Mouse (Mus musculus): ENCODE results near the gene Umad1. TPM values are rescaled to one million over a fixed set of nuclear protein-coding genes. Genes with fewer than 3 reads are reported as not detected.

Umad1 gene
- polyA plus RNA-seq, 1 experiment: 5.9 TPM

DNA sequence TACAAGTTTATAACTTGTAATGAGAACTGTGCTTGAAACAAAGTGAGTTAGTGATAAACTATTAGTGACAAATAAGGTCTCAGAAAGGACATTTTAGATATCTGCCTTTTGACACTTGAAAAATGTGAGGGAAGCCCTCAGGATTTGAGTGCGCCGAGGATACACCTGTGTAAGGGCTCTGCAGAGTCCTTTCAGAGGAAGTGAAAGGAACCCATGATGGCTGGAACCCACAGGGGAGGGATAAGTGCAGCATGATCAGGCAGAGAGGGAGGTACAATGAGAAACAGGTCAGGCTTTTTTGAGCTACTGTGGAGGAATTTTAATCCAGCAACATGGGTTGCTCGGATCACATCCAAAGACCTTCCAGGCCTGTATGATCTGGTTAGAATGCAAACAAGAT, 239.9 kb downstream of the Umad1 start:
- TF ChIP-seq TCF12 (IDR thresholded peaks at IDR 0.05; ENCODE audit: insufficient read depth, poor library complexity, severe bottlenecking) (no peak), SRF (IDR thresholded peaks at IDR 0.05; ENCODE audit: control insufficient read depth, insufficient read length, low read depth) (no peak), TCF3 (IDR thresholded peaks at IDR 0.05; ENCODE audit: insufficient read length, low read depth) (no peak), MYOG (IDR thresholded peaks at IDR 0.05; ENCODE audit: control insufficient read depth in 1 of 3, insufficient read depth in 1 of 3, insufficient read length in 2 of 3, low read depth in 2 of 3) (no peak), POLR2AphosphoS2 (IDR thresholded peaks at IDR 0.05; ENCODE audit: insufficient read length, low read depth) (no peak), MYOD1 (IDR thresholded peaks at IDR 0.05; ENCODE audit: control insufficient read depth in 1 of 3, insufficient read length in 2 of 3, low read depth in 2 of 3) (no peak), USF1 (IDR thresholded peaks at IDR 0.05; ENCODE audit: low read depth) (no peak), CEBPB (IDR thresholded peaks at IDR 0.05; ENCODE audit: insufficient read depth, poor library complexity, severe bottlenecking) (no peak), MAX (IDR thresholded peaks at IDR 0.05; ENCODE audit: low read depth) (no peak), E2F4 (IDR thresholded peaks at IDR 0.05; ENCODE audit: insufficient read depth) (no peak), REST (IDR thresholded peaks at IDR 0.05; ENCODE audit: insufficient read depth, insufficient read length) (no peak), POLR2A (IDR thresholded peaks at IDR 0.05; ENCODE audit: insufficient read length, low read depth) (no peak)

DNA sequence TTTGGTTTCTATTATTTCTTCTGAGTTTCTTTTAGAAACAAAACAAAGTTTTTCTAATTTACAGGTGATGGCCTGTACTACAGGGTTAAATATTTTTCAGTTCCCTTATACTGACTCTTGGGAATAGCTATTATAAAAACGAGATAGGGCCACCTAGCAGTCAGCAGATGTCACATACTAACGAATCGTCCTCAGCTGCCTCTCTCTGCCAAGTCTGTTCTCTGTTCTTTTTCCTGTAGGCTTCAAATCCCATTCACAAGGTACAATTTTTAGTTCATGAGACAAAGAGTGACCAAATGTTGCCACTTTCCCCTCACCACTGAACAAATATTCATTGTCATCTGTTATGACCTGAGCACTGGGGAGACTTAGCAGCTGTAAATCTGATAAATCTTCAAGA, 244.9 kb downstream of the Umad1 start:
- TF ChIP-seq MAX (IDR thresholded peaks at IDR 0.05; ENCODE audit: low read depth) (no peak), TCF3 (IDR thresholded peaks at IDR 0.05; ENCODE audit: insufficient read length, low read depth) (no peak), REST (IDR thresholded peaks at IDR 0.05; ENCODE audit: insufficient read depth, insufficient read length) (no peak), SRF (IDR thresholded peaks at IDR 0.05; ENCODE audit: control insufficient read depth, insufficient read length, low read depth) (no peak), TCF12 (IDR thresholded peaks at IDR 0.05; ENCODE audit: insufficient read depth, poor library complexity, severe bottlenecking) (no peak), USF1 (IDR thresholded peaks at IDR 0.05; ENCODE audit: low read depth) (no peak), E2F4 (IDR thresholded peaks at IDR 0.05; ENCODE audit: insufficient read depth) (no peak), CEBPB (IDR thresholded peaks at IDR 0.05; ENCODE audit: insufficient read depth, poor library complexity, severe bottlenecking) (no peak), POLR2AphosphoS2 (IDR thresholded peaks at IDR 0.05; ENCODE audit: insufficient read length, low read depth) (no peak), MYOG (IDR thresholded peaks at IDR 0.05; ENCODE audit: control insufficient read depth in 1 of 3, insufficient read depth in 1 of 3, insufficient read length in 2 of 3, low read depth in 2 of 3) (no peak), MYOD1 (IDR thresholded peaks at IDR 0.05; ENCODE audit: control insufficient read depth in 1 of 3, insufficient read length in 2 of 3, low read depth in 2 of 3) (no peak), POLR2A (IDR thresholded peaks at IDR 0.05; ENCODE audit: insufficient read length, low read depth) (no peak)
- no peak overlapping the region for H3K4me2 ChIP-seq (ENCODE audit: low read depth)

More for the DNA sequence above, 239.9 kb downstream of the Umad1 start:
- H3K79me2 ChIP-seq (ENCODE audit: control insufficient read depth, insufficient read depth): no peaks in the 10 kb centered on the region
- no peak overlapping the region for H3ac ChIP-seq (ENCODE audit: control insufficient read depth, insufficient read length)
- no peak overlapping the region for H3K4me3 ChIP-seq
- no peak overlapping the region for H3K4me2 ChIP-seq (ENCODE audit: low read depth)
- no peaks in the 10 kb centered on the region for H3K36me3 ChIP-seq (ENCODE audit: control insufficient read depth, insufficient read depth)
- no peaks in the 10 kb centered on the region for H3K27me3 ChIP-seq (ENCODE audit: control insufficient read depth, insufficient read depth, insufficient read length)

GRCm38 (mm10) chr6:8504521-8505228, 245.6 kb downstream of the Umad1 start:
- Histone ChIP-seq H3K36me3 (ENCODE audit: control insufficient read depth, insufficient read depth) (no peaks in the 10 kb centered on the region), H3K4me2 (ENCODE audit: low read depth) (no peak overlapping the region), H3ac (ENCODE audit: control insufficient read depth, insufficient read length) (no peak overlapping the region), H3K27me3 (ENCODE audit: control insufficient read depth, insufficient read depth, insufficient read length) (no peaks in the 10 kb centered on the region), H3K79me2 (ENCODE audit: control insufficient read depth, insufficient read depth) (no peaks in the 10 kb centered on the region), H3K4me3 (no peak overlapping the region)
- TF ChIP-seq MYOG (IDR thresholded peaks at IDR 0.05; ENCODE audit: control insufficient read depth in 1 of 3, insufficient read depth in 1 of 3, insufficient read length in 2 of 3, low read depth in 2 of 3) (no peak), SRF (IDR thresholded peaks at IDR 0.05; ENCODE audit: control insufficient read depth, insufficient read length, low read depth) (no peak), TCF3 (IDR thresholded peaks at IDR 0.05; ENCODE audit: insufficient read length, low read depth) (no peak), POLR2A (IDR thresholded peaks at IDR 0.05; ENCODE audit: insufficient read length, low read depth) (no peak), POLR2AphosphoS2 (IDR thresholded peaks at IDR 0.05; ENCODE audit: insufficient read length, low read depth) (no peak), MYOD1 (IDR thresholded peaks at IDR 0.05; ENCODE audit: control insufficient read depth in 1 of 3, insufficient read length in 2 of 3, low read depth in 2 of 3) (no peak), MAX (IDR thresholded peaks at IDR 0.05; ENCODE audit: low read depth) (no peak), REST (IDR thresholded peaks at IDR 0.05; ENCODE audit: insufficient read depth, insufficient read length) (no peak), E2F4 (IDR thresholded peaks at IDR 0.05; ENCODE audit: insufficient read depth) (no peak), USF1 (IDR thresholded peaks at IDR 0.05; ENCODE audit: low read depth) (no peak), TCF12 (IDR thresholded peaks at IDR 0.05; ENCODE audit: insufficient read depth, poor library complexity, severe bottlenecking) (no peak), CEBPB (IDR thresholded peaks at IDR 0.05; ENCODE audit: insufficient read depth, poor library complexity, severe bottlenecking) (no peak)

More for the DNA sequence above, 244.9 kb downstream of the Umad1 start:
- no peak overlapping the region for H3ac ChIP-seq (ENCODE audit: control insufficient read depth, insufficient read length)
- no peaks in the 10 kb centered on the region for H3K27me3 ChIP-seq (ENCODE audit: control insufficient read depth, insufficient read depth, insufficient read length)
- H3K79me2 ChIP-seq (ENCODE audit: control insufficient read depth, insufficient read depth): no peaks in the 10 kb centered on the region
- no peak overlapping the region for H3K4me3 ChIP-seq
- H3K36me3 ChIP-seq (ENCODE audit: control insufficient read depth, insufficient read depth): no peaks in the 10 kb centered on the region

- H3K36me3 ChIP-seq (ENCODE audit: control insufficient read depth, insufficient read depth): no peaks in the 10 kb centered on the region
- H3K27me3 ChIP-seq (ENCODE audit: control insufficient read depth, insufficient read depth, insufficient read length): no peaks in the 10 kb centered on the region
- H3K4me2 ChIP-seq (ENCODE audit: low read depth): no peak overlapping the region
- TF ChIP-seq E2F4 (IDR thresholded peaks at IDR 0.05; ENCODE audit: insufficient read depth) (no peak), TCF3 (IDR thresholded peaks at IDR 0.05; ENCODE audit: insufficient read length, low read depth) (no peak)
- H3K79me2 ChIP-seq (ENCODE audit: control insufficient read depth, insufficient read depth): no peaks in the 10 kb centered on the region
- no peak overlapping the region for H3K4me3 ChIP-seq
- no peak overlapping the region for H3ac ChIP-seq (ENCODE audit: control insufficient read depth, insufficient read length)
Observed at GRCm38 (mm10) chr6:8506631-8507030, 247.5 kb downstream of the Umad1 start.

Other genes with a start within 250 kb of the Umad1 start
- gene Col28a1, start 66.7 kb upstream of the Umad1 start, polyA plus RNA-seq (2012; fragmentation: generic; extraction: Trizol): not detected
- gene Mios, start 50.1 kb upstream of the Umad1 start, polyA plus RNA-seq (2012; fragmentation: generic; extraction: Trizol): 5.0 TPM
- 37.9 TPM for gene Rpa3, start 115 bp upstream of the Umad1 start, polyA plus RNA-seq (2012; fragmentation: generic; extraction: Trizol)
- 0.71 TPM for gene Gm45062, start 162 bp downstream of the Umad1 start, polyA plus RNA-seq (2012; fragmentation: generic; extraction: Trizol)